Mouse (Mus musculus) lung, adult 2 months (tissue): ENCODE data around the gene Rfx4.

ENCODE experiments used
- CTCF ChIP-seq: fragments of 200-500 bp; IDR thresholded peaks from 2 replicates; pipeline ENCODE4 v1.5.1; 2011; ENCODE audit warnings: mild to moderate bottlenecking, low read length, control low read depth; ENCODE audit not compliant: insufficient read depth
- POLR2A ChIP-seq: fragments of 200-500 bp; IDR thresholded peaks from 2 replicates; pipeline ENCODE4 v1.6.1; 2011; ENCODE audit warnings: low read depth, mild to moderate bottlenecking, control low read depth, low read length, borderline replicate concordance; ENCODE audit errors: extremely low read depth

DNA sequence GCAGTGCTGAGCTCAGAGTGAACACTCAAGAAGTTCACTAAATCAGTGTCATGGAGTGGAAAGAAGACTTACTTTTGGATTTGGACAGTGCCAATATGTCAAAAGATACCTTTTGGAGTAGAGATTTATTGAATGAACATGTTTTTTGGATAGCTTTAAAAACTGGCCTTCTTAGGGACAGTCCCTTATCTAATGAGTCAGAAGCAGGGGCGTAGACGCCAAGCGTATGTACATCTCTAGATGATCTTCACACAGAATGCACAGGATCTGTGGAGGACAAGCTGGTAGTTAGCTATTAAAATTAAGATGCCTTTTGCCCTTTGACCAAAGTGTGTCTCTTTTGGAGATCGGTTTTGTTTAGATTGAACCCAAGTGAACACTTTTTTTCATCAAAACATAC is 171.0 kb downstream of the Rfx4 start:
- TF ChIP-seq POLR2A: no peak
- no peak for TF ChIP-seq CTCF
